Mouse (Mus musculus): ENCODE measurements around the gene Fam25c.

GRCm38 (mm10) chr14:34313612-34314011 is 41.6 kb downstream of the Fam25c start:
- TF ChIP-seq CTCF (IDR thresholded peaks at IDR 0.05; ENCODE audit: low read depth, low read length): no peak
- no peak for TF ChIP-seq POLR2A (IDR thresholded peaks at IDR 0.05; ENCODE audit: insufficient read depth, low read length)
- no peak for TF ChIP-seq EP300 (IDR thresholded peaks at IDR 0.05; ENCODE audit: insufficient read depth, low read depth, low read length)

Measured in ES-Bruce4 (cell line).